Mouse (Mus musculus): Measurements from ENCODE around the gene Gm20929. TPM values are rescaled to one million over a fixed set of nuclear protein-coding genes. Genes with fewer than 3 reads are reported as not detected.
"Not testable (repeated sequence)": the region's sequence is repeated elsewhere in the genome, so short reads cannot be mapped to it uniquely, and the experiment has no call there.

Gene Gm20929
- total RNA-seq (2014; fragmentation: Nextera tagmentation) (not detected in 2 replicates), total RNA-seq (2017) (not detected in 2 replicates)

GRCm38 (mm10) chrY:53843649-53844048 lies at the start of gene Gm20929:
Gene Gm20929 (plus strand): TSS chrY:53843949.
- not testable (repeated sequence) for ATAC-seq (replicated peaks; ENCODE audit: low FRiP score, low TSS enrichment, poor library complexity, severe bottlenecking)

Data from megakaryocyte-erythroid progenitor cell, adult 5-6 weeks (primary cell).